Mouse (Mus musculus): ENCODE data around the gene Dhx36.

The Dhx36 gene

GRCm38 (mm10) chr3:62418387-62419138 lies 88.2 kb downstream of the Dhx36 start:
- no peak for DNase-seq (ENCODE audit: low spot score)
